Mouse (Mus musculus) liver, embryonic 11.5 days (tissue): ENCODE measurements around the gene 4921517D22Rik. TPM values are rescaled to one million over a fixed set of nuclear protein-coding genes. Genes with fewer than 3 reads are reported as not detected.

Experiments used
- ATAC-seq: fragments of 200-750 bp; cut with Nextera tagmentation; replicated peaks from 2 replicates; pipeline ENCODE4 v1.8.0; 2017; ENCODE audit warnings: moderate number of reproducible peaks, mild to moderate bottlenecking, moderate TSS enrichment, moderate library complexity; ENCODE audit not compliant: low FRiP score
- DNase-seq: peaks from one replicate; pipeline ENCODE4 v3.0.0-alpha.2; 2017; ENCODE audit warnings: low spot score
- H3K27ac ChIP-seq: fragments of 300-500 bp; sonication (generic); 2 replicates; pipeline ENCODE4 v1.5.1; 2014; ENCODE audit warnings: mild to moderate bottlenecking, low read depth, low read length, control low read depth
- H3K27me3 ChIP-seq: fragments of 300-500 bp; sonication (generic); replicated peaks from 2 replicates; pipeline ENCODE4 v1.6.1; 2014; ENCODE audit warnings: low read length, mixed read lengths; ENCODE audit not compliant: control insufficient read depth, insufficient read depth
- H3K36me3 ChIP-seq: fragments of 300-500 bp; sonication (generic); 2 replicates; pipeline ENCODE4 v1.6.1; 2014; ENCODE audit warnings: mild to moderate bottlenecking, low read length, moderate library complexity, mixed read lengths; ENCODE audit not compliant: control insufficient read depth, insufficient read depth
- H3K4me1 ChIP-seq: fragments of 300-500 bp; sonication (generic); replicated peaks from 2 replicates; pipeline ENCODE4 v1.6.1; 2014; ENCODE audit warnings: low read length, mixed read lengths; ENCODE audit not compliant: control insufficient read depth, insufficient read depth
- H3K4me2 ChIP-seq: fragments of 300-500 bp; sonication (generic); 2 replicates; pipeline ENCODE4 v1.6.1; 2014; ENCODE audit warnings: mild to moderate bottlenecking, control low read depth, moderate library complexity
- H3K4me3 ChIP-seq: fragments of 300-500 bp; sonication (generic); 2 replicates; pipeline ENCODE4 v1.5.1; 2014; ENCODE audit warnings: low read depth, low read length, control low read depth
- H3K9ac ChIP-seq: fragments of 300-500 bp; sonication (generic); 2 replicates; pipeline ENCODE4 v1.6.1; 2014; ENCODE audit warnings: low read depth, low read length, control low read depth
- H3K9me3 ChIP-seq: fragments of 300-500 bp; sonication (generic); 2 replicates; pipeline ENCODE4 v1.6.1; 2016; ENCODE audit warnings: low read length, inconsistent platforms, mixed read lengths; ENCODE audit not compliant: control insufficient read depth
- WGBS: fragments of 180-500 bp; shearing (Covaris S2); extraction: QIAGEN DNeasy Blood & Tissue Kit; methylation state at CpG from one replicate; pipeline ENCODE4 v1.1.7; 2014; 5-methylcytosine and 5-hydroxymethylcytosine counted together
- polyA plus RNA-seq: library from polyadenylated mRNA; unstranded; fragments of >200 nt; fragmentation: Nextera tagmentation; extraction: Ambion mirVana; gene quantifications from 2 replicates; pipeline ENCODE4 v1.2.1, GENCODE M21; 2014

4921517D22Rik gene
- polyA plus RNA-seq, 1 experiment from 2014 or later = not detected

DNA sequence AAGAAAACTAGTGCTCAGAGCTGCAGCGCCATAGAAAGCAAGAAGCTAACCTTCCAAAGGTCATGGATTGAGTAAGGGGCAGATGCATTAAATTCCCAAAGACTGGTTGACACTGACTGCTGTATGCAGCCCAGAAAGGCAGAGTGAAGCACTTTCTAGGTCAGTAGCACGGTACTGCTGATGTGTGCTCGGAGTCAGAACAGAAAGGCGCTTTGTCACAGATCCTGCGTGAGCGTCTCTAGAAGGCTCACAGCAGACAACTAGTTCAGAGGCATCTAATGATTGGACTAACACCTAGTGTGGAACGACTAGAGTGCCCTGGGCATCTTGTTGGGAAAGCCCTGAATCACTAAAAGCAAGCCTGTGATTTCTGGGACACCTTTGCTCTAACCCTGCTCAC is 56.1 kb downstream of the 4921517D22Rik start:
- H3K4me3 ChIP-seq = no peak overlapping the region
- H3K4me2 ChIP-seq = no peak overlapping the region
- WGBS = 91% methylated on average over 7 of the region's 7 CpGs
- no peaks in the 10 kb centered on the region for H3K9me3 ChIP-seq
- DNase-seq = no peak
- H3K9ac ChIP-seq = no peak overlapping the region
- H3K36me3 ChIP-seq = peaks cover 49% of the 10 kb centered on the region
- no peaks in the 10 kb centered on the region for H3K27me3 ChIP-seq
- ATAC-seq = no peak
- H3K4me1 ChIP-seq = peaks cover 27% of the 10 kb centered on the region
- H3K27ac ChIP-seq = no peak overlapping the region

Other genes with a start within 250 kb of the 4921517D22Rik start
- 15.6 and 16.9 TPM in 2 replicates for gene Agtpbp1, start 108.9 kb downstream of the 4921517D22Rik start, polyA plus RNA-seq
- gene Naa35, start 108.8 kb downstream of the 4921517D22Rik start, polyA plus RNA-seq = 53.6 and 59.7 TPM in 2 replicates
- gene Golm1, start 18.3 kb downstream of the 4921517D22Rik start, polyA plus RNA-seq = 87.9 and 96.5 TPM in 2 replicates
- gene Spata31d1a, start 16.2 kb upstream of the 4921517D22Rik start, polyA plus RNA-seq = 0.06 and 0.11 TPM in 2 replicates
- gene Spata31d1b, start 18.2 kb upstream of the 4921517D22Rik start, polyA plus RNA-seq = not detected in 2 replicates
- gene Spata31d1d, start 37.6 kb upstream of the 4921517D22Rik start, polyA plus RNA-seq = not detected in 2 replicates
- gene 1700014D04Rik, start 52.6 kb upstream of the 4921517D22Rik start, polyA plus RNA-seq = not detected in 2 replicates
- gene Isca1, start 75.7 kb upstream of the 4921517D22Rik start, polyA plus RNA-seq = 173 and 181 TPM in 2 replicates
- not detected in 2 replicates for gene Gm49354, start 88.1 kb upstream of the 4921517D22Rik start, polyA plus RNA-seq
- gene Tut7, start 129.0 kb upstream of the 4921517D22Rik start, polyA plus RNA-seq = 68.2 and 69.5 TPM in 2 replicates